Mouse (Mus musculus): ENCODE data around the gene Myo1b.

Gene Myo1b

GRCm38 (mm10) chr1:51778241-51778640 is 137.6 kb downstream of the Myo1b start:
- DNase-seq = no peak

GRCm38 (mm10) chr1:51770504-51770871 is 145.4 kb downstream of the Myo1b start:
- DNase-seq = no peak

GRCm38 (mm10) chr1:51769815-51770503 is 145.9 kb downstream of the Myo1b start:
- no peak for DNase-seq

GRCm38 (mm10) chr1:51766271-51766670 is 149.6 kb downstream of the Myo1b start:
- no peak for DNase-seq

GRCm38 (mm10) chr1:51765156-51765555 is 150.7 kb downstream of the Myo1b start:
- no peak for DNase-seq

GRCm38 (mm10) chr1:51759657-51760056 is 156.2 kb downstream of the Myo1b start:
- no peak for DNase-seq

- DNase-seq = no peak
These were observed 157.4 kb downstream of the Myo1b start for GRCm38 (mm10) chr1:51758326-51759109.

GRCm38 (mm10) chr1:51753621-51754020 is 162.2 kb downstream of the Myo1b start:
- DNase-seq = no peak

GRCm38 (mm10) chr1:51751006-51751405 is 164.9 kb downstream of the Myo1b start:
- DNase-seq = no peak

GRCm38 (mm10) chr1:51748306-51748705 is 167.6 kb downstream of the Myo1b start:
- DNase-seq = no peak

- no peak for DNase-seq
These were observed 168.4 kb downstream of the Myo1b start for GRCm38 (mm10) chr1:51747494-51747893.

GRCm38 (mm10) chr1:51746711-51747240 is 169.1 kb downstream of the Myo1b start:
- no peak for DNase-seq

GRCm38 (mm10) chr1:51743756-51744425 is 172.0 kb downstream of the Myo1b start:
- no peak for DNase-seq

GRCm38 (mm10) chr1:51742586-51742985 is 173.3 kb downstream of the Myo1b start:
- DNase-seq = no peak

GRCm38 (mm10) chr1:51740626-51741231 is 175.1 kb downstream of the Myo1b start:
- DNase-seq = no peak

- DNase-seq = no peak
These were observed 176.5 kb downstream of the Myo1b start for GRCm38 (mm10) chr1:51739252-51739852.

- no peak for DNase-seq
These were observed 179.0 kb downstream of the Myo1b start for GRCm38 (mm10) chr1:51736822-51737221.

- DNase-seq = no peak
These were observed 181.2 kb downstream of the Myo1b start for GRCm38 (mm10) chr1:51734721-51735120.

GRCm38 (mm10) chr1:51729407-51729806 is 186.5 kb downstream of the Myo1b start:
- DNase-seq = no peak

GRCm38 (mm10) chr1:51728816-51729215 is 187.1 kb downstream of the Myo1b start:
- DNase-seq = no peak

- DNase-seq = no peak
These were observed 195.8 kb downstream of the Myo1b start for GRCm38 (mm10) chr1:51719897-51720673.

GRCm38 (mm10) chr1:51710831-51711230 is 205.0 kb downstream of the Myo1b start:
- DNase-seq = no peak
